Mouse (Mus musculus) brain, embryonic 14.5 days (tissue): ENCODE data around the gene Thsd7b. TPM values are rescaled to one million over a fixed set of nuclear protein-coding genes. Genes with fewer than 3 reads are reported as not detected.
A peak's percentile ranks its signal among the peaks of the same experiment; 100 is the strongest.
"Not testable (repeated sequence)": the region's sequence is repeated elsewhere in the genome, so short reads cannot be mapped to it uniquely, and the experiment has no call there.

ENCODE experiments used
- DNase-seq: peaks from one replicate; pipeline ENCODE4 v3.0.0-alpha.2; 2011; ENCODE audit warnings: low read depth
- CTCF ChIP-seq: fragments of 200-500 bp; IDR thresholded peaks from 2 replicates; pipeline ENCODE4 v1.5.1; 2012; ENCODE audit warnings: inconsistent platforms, mild to moderate bottlenecking, moderate library complexity, borderline replicate concordance; ENCODE audit not compliant: insufficient read depth, insufficient read length; ENCODE audit errors: extremely low read depth
- POLR2A ChIP-seq: fragments of 200-500 bp; IDR thresholded peaks from 2 replicates; pipeline ENCODE4 v1.6.1; 2012; ENCODE audit warnings: mild to moderate bottlenecking, inconsistent platforms, borderline replicate concordance; ENCODE audit not compliant: poor library complexity, insufficient read depth, insufficient read length, severe bottlenecking; ENCODE audit errors: extremely low read depth
- polyA plus RNA-seq: library from polyadenylated mRNA; depleted of rRNA; stranded (reverse); fragments of >200 nt; gene quantifications from 2 replicates; pipeline ENCODE4 v1.2.3, GENCODE M21; 2012

The Thsd7b gene
- polyA plus RNA-seq, 1 experiment, result 7.8 TPM

DNA sequence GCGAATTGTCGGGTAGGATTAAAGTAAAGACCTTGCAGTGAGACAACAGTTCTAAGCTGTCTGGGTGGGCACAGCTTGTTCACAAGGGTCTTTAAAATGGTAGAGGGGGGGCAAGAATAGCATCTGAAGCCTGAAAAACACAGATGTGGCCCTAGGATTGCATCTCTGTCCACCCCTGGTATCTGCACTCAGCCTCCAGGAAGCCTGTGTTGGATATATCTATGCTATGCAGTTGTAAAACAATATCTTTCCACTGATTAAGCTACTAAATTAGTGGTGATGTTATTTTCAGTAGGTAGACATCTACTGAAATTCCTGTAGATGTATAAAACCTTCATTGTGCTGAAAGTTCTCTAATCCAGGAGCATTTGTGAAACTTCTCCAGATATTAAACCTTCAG is 840.4 kb downstream of the Thsd7b start:
- no peak for DNase-seq
- no peak for TF ChIP-seq CTCF
- no peak for TF ChIP-seq POLR2A

- no peak for TF ChIP-seq POLR2A
- no peak for TF ChIP-seq CTCF
- peak; percentile 49 for DNase-seq
Measured at GRCm38 (mm10) chr1:130130901-130131300, 857.8 kb downstream of the Thsd7b start.

DNA sequence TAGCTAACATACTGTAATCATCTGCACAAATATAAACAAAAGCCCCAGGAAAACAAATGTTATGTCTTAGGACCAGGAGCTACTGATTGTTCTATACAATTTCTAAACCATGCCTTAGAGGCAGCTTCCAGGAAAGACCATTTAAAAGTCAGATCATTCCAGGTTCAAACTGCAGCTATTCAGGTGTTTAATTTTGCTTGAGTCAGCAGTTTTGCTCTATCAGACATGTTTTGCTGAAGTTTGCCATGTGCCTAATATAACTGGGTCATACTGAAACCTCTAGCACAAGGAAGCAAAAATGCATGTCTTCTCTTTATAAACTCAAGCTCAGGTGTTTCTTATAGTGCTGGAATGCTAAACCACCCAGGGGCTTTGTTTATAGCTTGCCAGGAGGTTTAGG is 893.1 kb downstream of the Thsd7b start:
- no peak for DNase-seq
- no peak for TF ChIP-seq CTCF

- TF ChIP-seq POLR2A (no peak), CTCF (peak; percentile 46; the same call in 1 of the 2 replicates)
- DNase-seq, result peak; percentile 40
Measured at GRCm38 (mm10) chr1:130167260-130167659, 894.2 kb downstream of the Thsd7b start.

- TF ChIP-seq CTCF, result no peak
- TF ChIP-seq POLR2A, result no peak
- peak; percentile 7 for DNase-seq
Measured at GRCm38 (mm10) chr1:130169875-130170274, 896.8 kb downstream of the Thsd7b start.

- DNase-seq, result peak; percentile 37
- TF ChIP-seq POLR2A (no peak), CTCF (no peak)
Measured at GRCm38 (mm10) chr1:130170290-130170689, 897.2 kb downstream of the Thsd7b start.

- not testable (repeated sequence) for DNase-seq
Measured at GRCm38 (mm10) chr1:130186836-130187235, 913.7 kb downstream of the Thsd7b start.

DNA sequence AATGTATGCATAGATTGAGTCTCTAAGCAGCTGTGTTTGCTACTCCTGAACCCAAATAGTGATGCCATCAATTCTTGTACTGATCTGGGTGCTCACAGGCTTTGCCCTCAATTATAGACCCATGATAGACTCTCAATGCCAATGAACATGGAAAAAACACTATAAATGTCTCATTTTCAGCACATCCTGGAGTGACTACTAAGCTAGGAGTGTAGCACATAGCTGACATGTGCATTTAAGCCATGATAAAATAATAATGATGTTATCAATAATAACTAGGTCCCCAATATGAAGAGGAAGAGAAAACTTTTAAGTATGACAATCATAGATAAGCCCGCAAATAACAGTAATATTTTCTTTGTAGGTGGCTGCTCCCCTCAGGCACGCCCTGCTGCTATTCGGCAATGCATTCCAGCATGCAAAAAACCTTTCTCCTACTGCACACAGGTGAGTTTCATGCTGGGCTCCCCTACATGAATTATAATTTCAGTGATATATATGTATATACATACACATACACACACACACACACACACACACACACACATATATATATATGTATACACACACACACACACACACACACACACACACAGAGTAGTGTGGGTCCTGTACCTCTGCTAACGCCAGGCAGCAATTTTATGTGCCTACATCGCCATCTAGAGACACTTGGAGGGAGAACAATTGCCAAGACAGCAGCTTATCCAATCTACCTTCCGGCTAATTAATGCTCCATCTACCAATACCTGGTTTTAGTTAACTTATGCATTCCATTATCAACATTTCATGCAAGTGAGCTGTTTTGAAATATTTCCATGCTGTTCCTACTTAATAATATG is 919.3 kb downstream of the Thsd7b start:
- DNase-seq, result peak; percentile 86
- TF ChIP-seq POLR2A (no peak), CTCF (peak; percentile 67; the same call in 1 of the 2 replicates)

DNA sequence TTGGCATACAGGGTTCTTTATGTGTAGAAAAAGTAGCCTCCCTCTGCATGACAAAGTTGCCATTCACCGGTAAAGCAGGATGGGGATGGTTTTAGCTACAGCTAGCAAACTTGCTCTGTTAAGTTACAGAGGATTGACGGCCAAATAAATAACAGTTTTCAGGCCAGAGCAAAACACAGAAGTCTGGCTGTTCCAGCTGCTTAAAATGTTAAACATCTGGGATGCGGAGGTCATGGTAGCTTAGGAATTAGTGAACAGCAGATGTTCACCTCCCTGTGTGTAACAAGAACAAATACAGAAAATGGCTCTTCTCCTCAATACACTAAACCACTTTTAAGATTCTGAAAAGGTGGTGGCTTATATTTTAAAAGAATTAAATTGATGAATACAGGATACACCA is 944.3 kb downstream of the Thsd7b start:
- TF ChIP-seq CTCF (no peak), POLR2A (no peak)
- no peak for DNase-seq

DNA sequence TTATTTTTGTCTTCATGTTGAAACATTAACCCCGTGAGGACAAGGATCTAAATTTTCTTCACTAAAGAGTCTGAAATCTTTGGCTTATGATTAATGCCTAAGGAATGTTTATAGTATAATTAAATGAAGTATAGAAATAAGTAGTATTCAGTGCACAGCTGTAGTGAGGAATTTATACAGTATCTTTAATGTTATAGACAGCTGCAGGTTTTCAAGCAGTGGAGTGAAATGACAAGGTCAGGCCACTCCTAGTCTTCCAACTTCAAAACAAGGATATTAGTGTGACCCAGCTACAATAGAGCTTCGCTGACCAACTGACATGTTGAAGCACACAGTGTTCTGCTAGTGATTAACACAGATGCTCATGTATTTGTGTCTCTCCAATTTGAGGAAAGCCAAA is 949.8 kb downstream of the Thsd7b start:
- TF ChIP-seq POLR2A (no peak), CTCF (no peak)
- no peak for DNase-seq

- TF ChIP-seq POLR2A (no peak), CTCF (no peak)
- DNase-seq, result no peak
Measured at GRCm38 (mm10) chr1:130245563-130245962, 972.5 kb downstream of the Thsd7b start.

GRCm38 (mm10) chr1:130246264-130246663 is 973.2 kb downstream of the Thsd7b start:
- not testable (repeated sequence) for DNase-seq

GRCm38 (mm10) chr1:130246930-130247329 is 973.8 kb downstream of the Thsd7b start:
- DNase-seq, result not testable (repeated sequence)

- TF ChIP-seq CTCF (no peak), POLR2A (no peak)
- DNase-seq, result peak; percentile 39
Measured at GRCm38 (mm10) chr1:130262046-130262445, 988.9 kb downstream of the Thsd7b start.
